Mouse (Mus musculus): ENCODE data around the gene Mast2. TPM values are rescaled to one million over a fixed set of nuclear protein-coding genes. Genes with fewer than 3 reads are reported as not detected.

Mast2 gene
- 7.2 TPM for polyA plus RNA-seq (2017; shearing (Covaris generic))

DNA sequence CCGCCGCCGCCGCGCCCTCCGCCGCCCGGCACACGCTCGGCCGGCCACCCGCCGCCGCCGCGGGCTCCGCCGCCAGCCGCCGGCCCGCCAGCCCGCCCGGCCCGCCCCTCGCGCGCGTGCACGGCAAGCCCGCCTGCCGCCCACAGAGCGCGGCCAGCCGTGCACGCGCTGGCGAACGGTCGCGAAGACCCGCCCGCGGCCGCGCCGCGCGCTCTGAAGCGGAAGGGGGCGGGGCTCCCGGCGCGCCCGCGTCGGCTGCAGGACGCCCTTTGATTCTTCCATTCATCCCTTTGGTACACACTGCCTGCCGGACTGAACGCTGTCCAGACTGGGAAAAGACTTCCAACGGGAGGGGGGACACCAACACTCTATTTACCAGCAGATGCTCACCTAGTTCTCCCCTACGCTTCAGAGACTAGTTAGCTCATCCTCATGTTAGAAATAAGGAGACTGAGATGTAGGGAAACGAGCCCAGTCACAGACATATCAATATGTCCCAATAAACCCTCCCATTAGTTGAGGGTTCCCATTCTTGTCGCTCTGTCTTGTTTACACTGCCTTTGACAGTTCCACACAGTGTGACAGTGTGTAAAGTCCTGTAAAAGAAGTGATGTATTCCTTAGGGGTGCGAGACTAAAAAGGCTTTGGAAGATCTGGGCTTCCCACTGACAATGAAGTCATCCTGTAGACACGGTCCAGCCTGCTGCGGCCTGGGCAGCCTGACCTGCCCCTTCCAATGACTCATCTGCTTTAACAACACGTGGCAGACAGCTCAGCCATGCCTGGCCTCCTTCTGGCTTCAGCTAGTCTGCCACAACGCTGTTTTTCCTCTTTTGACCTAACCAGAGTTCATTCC, at the start of gene Mast2:
Gene Mast2 (minus strand): TSS at position 58 of the 856 bp plus-strand sequence.

DNA sequence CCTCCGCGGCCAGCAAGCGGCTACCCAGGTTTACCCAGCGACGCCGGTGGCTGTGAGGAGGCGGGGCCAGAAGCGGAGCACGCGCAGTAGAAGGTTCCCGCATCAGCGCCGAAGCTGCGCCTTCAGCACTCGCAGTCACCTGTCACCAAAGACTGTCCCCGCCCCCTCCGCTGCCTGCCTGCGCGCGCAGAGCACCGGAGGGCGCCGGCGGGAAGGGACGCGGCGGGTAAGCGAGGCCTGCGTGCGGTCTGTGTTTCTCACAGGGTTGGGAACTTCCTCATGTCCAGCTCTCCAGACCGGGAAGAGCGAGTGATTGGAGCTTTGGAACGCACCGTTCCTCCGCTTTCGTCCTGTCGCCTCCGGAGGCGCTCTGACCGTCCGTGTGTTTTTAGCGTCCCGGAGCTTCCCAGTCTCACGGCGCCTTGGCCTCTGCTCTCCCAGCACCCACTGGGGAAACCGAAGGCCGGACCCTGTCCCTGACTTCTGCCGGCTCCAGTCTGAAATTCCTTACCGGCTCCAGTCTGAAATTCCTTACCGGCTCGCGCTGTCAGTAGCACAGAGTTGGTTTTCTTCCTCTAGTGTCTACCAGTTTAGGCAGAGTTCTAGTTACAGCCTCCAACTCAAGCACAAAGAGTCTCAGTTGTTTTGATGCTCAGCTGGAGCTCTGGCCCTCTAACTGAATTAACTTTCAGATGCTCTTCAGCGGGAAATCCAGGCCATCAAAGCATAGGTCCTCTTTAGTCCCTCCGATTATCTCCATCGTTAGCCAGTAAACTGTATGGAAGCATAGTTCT, 43.6 kb upstream of the Mast2 start, which contains the start of gene Ipp:
Gene Ipp (plus strand): TSS at position 125 of the 794 bp plus-strand sequence.

Other genes with a start within 250 kb of the Mast2 start
- 0.66 TPM for gene Pik3r3, start 242.6 kb downstream of the Mast2 start, polyA plus RNA-seq (2017; shearing (Covaris generic))
- 15.3 TPM for gene Ipp, start 43.4 kb upstream of the Mast2 start, polyA plus RNA-seq (2017; shearing (Covaris generic))
- 13.4 TPM for gene Tmem69, start 91.8 kb upstream of the Mast2 start, polyA plus RNA-seq (2017; shearing (Covaris generic))
- 57.1 TPM for gene Gpbp1l1, start 93.5 kb upstream of the Mast2 start, polyA plus RNA-seq (2017; shearing (Covaris generic))
- gene Ccdc17, start 132.5 kb upstream of the Mast2 start, polyA plus RNA-seq (2017; shearing (Covaris generic)), result 5.5 TPM
- 88.4 TPM for gene Nasp, start 163.8 kb upstream of the Mast2 start, polyA plus RNA-seq (2017; shearing (Covaris generic))
- gene Akr1a1, start 187.5 kb upstream of the Mast2 start, polyA plus RNA-seq (2017; shearing (Covaris generic)), result 230 TPM
- gene Prdx1, start 221.4 kb upstream of the Mast2 start, polyA plus RNA-seq (2017; shearing (Covaris generic)), result 537 TPM
- gene Mmachc, start 244.2 kb upstream of the Mast2 start, polyA plus RNA-seq (2017; shearing (Covaris generic)), result 4.0 TPM
- gene Ccdc163, start 244.3 kb upstream of the Mast2 start, polyA plus RNA-seq (2017; shearing (Covaris generic)), result 4.8 TPM